Mouse (Mus musculus): Measurements from ENCODE around the gene Kera.

Kera gene

DNA sequence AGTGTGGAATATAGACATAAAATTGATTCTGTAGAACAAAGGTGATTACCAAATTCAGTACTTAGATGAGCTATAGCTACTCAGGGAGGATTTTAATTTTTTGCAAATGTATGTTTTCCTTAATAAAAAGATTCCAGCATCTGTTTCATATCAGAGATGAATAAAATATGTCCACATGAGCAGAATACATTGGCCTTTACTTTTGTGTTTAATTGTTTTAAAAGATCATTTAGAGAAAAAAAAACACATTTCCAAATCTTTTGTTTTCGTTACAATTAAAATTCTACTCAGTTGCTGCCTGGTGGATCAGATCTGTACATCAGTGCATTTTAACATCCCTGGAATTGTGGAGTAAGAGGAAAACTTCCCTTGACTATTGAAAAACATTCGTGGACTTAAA is at the start of gene Kera:
Gene Kera, plus strand, starts transcription at position 301 of the 400 bp plus-strand sequence.
- DNase-seq (ENCODE audit: low spot score): no peak

DNA sequence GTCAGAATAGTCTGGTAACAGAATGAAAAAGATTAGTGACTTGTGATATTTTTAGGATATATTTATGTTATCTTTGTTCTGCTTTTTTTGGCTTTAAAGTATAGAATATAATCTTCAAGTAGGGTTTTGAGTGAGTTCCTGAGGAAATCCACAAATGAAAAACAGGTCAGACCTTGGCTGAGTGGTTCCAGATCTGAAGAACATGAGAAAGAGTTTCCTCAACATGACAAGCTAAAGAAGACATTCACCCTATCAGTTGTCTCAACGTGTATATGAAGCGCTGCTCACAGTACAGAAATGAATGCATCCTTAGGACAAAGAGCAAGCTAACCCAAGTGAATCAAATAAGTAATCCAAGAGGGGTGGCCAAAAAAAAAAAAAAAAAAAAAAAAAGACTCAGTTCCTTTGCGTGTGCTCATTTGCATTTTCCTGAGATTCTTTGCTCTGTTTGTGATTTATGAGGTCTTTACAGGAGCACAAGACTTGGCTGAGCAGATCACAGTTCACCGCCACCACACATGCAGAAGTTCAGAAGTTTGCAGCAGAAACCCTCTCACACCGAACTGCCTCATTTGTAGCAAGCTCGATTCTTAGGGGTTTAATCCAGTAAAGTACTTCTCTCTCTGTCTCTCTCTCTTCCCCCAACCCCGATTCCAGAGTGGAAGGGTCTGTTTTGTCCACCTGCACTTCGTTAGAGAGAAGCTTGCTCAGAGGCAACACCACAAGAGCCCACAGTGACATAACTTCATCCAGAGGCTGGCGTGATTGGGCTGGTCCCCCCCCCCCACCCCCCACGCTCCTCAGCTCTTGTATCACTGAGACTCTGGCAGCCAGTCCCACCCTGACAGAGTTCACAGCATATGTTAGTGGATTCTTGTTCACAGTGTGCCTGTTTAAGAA is 41.5 kb upstream of the Kera start, which contains the start of gene Lum:
Gene Lum, plus strand, starts transcription at position 172 of the 900 bp plus-strand sequence.
- DNase-seq (ENCODE audit: low spot score): no peak

DNA sequence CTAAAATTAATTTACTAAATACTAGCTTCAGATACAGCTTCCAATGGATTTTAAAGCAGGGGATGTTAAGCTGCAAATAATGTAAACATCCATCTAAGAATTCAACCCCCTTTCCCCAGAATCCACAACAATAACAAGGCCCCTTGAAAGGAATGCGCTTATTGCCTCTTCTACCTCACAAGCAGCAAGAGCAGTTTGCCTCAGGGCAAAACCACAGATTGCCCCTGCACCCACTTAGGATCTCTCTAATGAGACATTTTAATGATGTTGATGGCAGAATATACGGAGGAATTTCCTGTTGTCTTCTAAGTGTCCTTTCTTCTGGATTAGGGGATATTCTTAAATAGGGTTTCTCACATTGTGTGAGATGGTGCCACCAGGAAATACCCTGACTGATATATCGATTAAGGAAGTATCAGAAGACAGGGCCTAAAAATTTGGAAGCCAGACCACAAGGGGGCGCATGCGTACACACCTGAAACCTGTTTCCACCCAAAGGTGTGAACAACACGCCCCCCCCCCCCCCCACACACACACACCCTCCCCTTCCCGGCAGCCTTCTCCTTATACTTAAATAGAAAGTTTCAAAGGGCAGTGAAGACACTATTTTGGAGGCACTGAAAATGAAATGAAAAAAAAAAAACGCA is 39.1 kb upstream of the Kera start:
- no peak for DNase-seq (ENCODE audit: low spot score)

DNA sequence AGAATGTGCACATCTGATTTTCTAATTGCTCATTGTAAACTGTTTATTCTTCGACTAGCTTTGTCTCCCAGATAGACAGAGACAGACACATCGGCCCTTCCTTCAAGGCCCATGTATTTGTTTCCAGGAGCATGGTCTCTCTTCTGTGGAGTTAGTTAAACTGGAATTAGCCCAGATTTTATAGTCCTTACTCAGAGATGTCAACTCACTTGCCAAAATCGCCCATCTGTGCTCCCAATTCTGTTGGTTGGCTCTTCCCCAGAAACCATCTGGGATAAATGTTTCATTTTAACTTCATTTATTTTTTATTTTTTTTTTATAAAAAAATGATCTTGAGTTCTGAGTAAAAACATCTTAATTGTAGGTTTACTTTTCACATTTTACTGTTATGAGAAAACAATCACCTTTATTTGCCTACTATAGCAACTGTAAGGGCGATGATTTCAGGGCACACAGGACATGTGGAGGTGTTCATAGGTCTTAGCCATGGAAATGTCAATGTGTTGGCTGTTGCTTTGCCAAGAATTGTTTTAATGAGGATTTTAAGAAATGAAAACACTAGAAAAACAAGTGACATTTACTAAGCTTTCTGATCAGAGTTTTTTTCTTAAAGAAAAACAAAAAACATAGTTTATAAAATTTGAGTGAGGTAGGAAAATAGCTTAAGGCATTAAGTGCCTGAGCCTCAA is 24.0 kb upstream of the Kera start:
- DNase-seq (ENCODE audit: low spot score): no peak

DNA sequence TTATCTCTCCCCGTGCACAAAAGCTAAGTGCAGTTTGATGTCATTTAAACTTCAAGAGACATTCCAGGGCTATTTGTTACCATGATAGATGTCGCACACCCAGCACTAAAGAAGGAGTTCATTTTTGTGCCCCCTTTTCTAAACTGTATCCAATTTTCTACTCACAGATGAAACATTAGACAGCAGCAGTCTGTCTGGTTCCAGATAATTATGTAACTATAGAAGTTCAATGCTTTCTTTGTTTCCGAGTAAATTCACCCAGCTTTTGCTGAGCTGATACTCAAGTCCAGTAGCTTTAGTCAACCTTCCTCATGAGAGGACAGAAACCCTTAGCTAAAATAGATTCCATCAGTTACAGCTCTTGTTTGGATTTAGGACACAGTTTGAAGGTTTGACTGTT is 22.5 kb upstream of the Kera start:
- no peak for DNase-seq (ENCODE audit: low spot score)

DNA sequence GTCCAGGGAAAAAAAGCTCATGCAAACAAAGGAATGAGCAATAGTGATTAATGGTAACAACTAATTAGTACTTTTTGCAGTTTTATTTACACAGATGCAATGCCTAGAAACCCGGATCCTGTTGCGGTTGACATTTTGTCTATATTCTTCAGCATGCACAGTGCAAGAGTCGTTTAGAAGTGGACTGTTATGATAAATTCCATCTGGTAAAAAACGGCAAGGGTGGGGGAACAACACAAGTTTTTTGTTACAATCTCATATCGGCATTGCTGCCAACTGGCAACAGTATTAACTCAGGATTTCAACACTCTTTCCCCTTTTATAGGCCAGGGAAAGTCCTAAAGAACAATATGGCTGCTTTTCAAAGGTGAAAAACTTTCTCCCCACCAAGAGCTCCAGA is 19.5 kb upstream of the Kera start:
- no peak for DNase-seq (ENCODE audit: low spot score)

DNA sequence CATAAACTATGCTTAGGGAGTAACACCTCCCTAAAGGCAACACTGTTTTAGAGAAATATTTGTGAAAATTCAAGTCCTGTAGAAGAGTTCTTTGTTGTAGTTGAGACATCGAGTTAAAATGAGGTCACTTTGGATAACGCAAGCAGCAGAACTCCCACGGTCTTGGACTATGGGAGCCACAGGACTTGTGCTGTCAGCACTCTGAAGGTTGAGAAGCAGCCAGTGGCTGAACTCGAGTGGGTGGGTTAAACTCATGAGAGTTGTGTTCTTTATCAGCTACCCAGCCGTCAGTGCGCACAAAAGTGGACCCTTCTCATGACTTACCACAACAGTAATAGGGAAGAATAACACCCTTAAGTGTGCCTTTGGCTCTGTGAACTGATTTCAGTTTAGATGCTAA is 17.1 kb upstream of the Kera start:
- no peak for DNase-seq (ENCODE audit: low spot score)

DNA sequence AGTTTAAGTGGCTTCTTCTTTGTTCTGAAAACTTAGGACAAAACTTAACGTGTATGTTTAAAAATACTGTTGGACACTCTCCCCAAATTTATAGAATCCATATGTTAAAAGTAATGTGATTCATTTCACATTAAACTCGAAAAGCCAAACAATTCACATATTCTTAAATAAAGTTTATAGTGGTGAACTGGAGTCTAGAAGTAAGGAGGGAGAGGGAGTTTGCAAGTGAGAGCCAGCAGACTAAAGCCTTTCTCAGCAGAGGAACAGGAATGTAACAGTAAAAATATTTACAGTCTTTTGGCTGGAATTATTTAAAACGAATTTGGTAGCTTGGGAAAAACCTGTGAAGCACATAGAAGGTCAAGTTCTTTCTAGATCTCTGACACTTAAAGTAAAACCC is 15.6 kb upstream of the Kera start:
- no peak for DNase-seq (ENCODE audit: low spot score)

DNA sequence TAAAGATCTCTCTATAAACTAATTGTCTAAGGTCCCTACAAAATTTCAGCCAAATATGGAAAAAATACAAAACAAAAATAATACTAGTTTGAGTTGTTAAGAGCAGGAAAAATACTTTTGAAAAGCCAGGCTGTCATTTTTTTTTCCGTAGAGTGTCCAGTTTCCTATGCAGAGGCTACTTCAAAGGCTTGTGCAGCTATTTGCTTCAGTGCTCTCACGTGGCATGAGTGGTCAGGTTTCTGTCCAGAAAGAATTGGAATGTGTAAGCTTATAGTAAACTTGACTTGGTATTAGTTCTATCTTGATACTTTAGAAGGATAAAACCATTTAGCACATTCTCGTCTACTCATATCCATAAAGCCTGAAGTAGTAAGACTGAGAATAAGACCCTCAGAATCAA is 15.0 kb upstream of the Kera start:
- no peak for DNase-seq (ENCODE audit: low spot score)

DNA sequence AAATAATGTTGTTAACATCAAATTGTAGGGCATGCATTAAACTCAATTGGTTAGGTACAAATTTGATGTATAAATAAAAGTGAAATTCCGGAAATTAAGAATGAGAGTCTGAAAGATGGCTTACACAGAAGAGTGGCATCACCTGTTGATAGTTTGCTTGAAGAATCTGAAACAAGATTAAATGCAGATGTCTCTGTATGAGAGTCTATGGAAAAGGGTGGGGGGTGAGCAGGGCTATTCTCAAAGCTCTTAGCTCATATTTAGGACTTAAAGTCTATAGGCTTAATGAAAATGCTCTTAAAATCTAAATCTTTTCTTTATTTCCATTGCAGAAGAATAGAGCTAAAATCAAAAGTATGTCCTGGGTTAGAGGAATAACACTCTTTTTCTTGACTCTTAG is 11.0 kb upstream of the Kera start:
- DNase-seq (ENCODE audit: low spot score): no peak

DNA sequence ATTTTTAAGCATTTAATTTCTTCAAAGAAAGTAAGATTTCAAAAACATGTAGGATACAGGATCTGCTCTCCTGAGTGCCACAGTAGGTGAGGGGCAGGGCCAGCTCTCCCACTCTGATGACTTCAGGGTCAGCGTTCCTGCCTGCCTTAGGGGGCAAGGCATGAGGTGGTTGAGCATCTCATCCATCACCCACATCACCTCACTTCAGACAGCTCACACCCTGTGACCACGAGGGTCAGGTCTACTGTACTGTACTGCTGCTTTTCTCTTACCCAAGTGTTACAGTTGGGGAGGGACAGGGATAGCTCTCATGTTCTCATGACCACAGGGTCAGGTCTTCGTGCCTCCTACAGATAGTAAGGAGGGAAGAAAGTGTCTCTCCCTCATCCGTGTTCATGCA is 4.9 kb upstream of the Kera start:
- no peak for DNase-seq (ENCODE audit: low spot score)

DNA sequence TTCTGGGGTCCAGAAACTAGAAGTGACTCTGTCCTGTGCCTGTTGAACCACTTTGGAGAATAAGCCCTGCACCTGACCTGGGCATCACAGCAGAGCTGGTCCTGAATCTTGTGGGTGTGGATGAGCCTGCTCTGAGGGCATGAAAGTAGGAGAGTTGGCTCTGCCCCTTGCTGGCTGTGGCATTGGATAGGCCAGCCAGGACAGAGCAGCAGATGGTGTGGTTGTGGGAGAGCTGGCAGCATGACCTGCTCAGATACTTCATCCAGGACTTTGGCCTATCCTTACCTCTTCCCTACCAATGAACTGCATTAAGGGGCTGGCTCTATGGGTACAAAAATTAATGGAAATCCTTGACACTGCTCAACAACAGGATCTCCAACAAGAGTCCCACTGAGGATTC is 3.4 kb upstream of the Kera start:
- no peak for DNase-seq (ENCODE audit: low spot score)

DNA sequence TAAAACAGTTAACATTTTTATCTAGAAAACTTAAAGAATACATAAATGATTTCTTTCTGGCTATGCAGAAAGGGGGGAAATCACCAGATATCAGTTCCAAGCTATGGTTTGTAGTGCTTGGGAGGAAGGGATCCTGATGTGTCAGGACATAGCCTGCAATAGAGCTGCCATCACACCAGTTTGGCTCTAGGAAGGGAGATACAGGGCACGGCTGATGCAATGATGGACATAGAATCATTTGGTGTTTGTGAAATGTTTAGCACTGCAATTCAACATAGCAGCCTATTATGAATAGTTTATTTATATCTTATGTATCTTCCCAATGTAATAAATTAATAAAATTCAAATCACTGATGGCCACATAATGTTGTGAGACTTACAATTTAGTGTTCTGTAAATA is 15.6 kb downstream of the Kera start:
- DNase-seq (ENCODE audit: low spot score): no peak

DNA sequence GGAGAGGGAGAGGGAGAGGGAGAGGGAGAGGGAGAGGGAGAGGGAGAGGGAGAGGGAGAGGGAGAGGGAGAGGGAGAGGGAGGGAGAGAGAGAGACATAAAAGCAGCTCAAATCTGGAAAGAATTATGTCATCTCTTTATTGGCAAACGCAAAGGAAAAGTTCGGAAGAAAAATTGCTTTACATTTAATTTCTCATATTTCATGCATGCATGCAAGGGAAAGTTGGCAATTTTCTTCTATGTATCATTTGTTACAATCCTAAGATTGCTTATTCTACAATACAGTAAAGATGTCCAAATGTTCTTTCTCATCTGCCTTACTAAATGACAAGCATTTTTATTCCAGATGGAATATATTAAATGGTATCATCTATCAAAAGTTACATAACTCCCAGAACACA is 17.7 kb downstream of the Kera start:
- no peak for DNase-seq (ENCODE audit: low spot score)

DNA sequence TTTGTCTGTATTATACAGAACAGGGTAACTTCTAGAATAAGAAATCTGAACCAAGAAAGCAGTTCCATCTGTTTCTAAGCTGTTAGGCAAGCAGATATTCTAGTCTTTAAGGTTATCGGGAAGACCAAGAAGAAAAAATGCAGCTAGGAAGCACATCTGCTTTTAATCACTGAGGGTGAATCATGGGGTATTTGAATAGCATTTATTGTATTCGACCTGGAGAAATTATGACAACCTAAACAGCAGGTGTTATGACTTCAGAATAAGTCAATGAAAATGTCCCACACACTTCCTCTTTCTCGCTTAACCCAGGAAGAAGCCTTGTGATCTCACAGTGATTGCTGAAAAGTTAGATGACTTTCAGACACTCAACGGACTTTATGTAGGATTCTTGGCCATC is 18.4 kb downstream of the Kera start:
- DNase-seq (ENCODE audit: low spot score): no peak

DNA sequence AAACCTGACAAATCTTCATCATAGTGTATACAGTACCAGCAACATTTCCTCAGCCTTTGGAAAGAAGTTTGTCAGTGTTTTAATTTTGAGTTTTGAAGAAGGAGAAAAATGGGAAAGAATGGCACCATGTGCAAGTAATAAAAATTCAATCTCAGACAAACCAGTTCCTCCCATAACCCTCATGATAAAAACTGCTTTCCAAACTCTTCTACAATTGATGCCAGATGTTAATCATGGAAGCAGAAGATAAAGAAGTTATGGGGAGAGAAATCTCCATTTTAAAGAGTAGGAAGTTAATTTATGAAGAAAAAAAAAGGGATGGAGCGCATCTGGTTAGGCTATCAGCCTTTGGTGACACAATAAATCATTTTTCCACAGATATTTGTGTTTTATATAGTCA is 19.9 kb downstream of the Kera start:
- no peak for DNase-seq (ENCODE audit: low spot score)

DNA sequence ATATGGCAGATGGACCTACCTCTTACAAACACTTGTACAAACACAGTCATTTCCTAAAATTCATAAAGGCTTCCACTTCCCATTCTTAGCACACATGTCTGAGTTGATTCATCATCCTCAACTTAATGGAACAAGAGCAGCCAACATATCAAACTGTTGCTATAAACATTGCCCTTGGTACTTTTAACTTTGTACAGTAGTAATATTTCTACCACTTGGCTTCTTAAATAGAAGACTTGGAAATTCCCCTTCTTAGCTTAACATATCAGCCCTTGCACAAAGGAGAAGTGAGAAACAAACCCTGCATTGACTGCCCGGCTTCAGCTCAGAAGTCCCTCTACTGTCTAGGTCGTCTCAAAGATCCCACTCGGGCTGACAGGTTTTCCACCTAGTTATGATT is 24.4 kb downstream of the Kera start:
- DNase-seq (ENCODE audit: low spot score): no peak

DNA sequence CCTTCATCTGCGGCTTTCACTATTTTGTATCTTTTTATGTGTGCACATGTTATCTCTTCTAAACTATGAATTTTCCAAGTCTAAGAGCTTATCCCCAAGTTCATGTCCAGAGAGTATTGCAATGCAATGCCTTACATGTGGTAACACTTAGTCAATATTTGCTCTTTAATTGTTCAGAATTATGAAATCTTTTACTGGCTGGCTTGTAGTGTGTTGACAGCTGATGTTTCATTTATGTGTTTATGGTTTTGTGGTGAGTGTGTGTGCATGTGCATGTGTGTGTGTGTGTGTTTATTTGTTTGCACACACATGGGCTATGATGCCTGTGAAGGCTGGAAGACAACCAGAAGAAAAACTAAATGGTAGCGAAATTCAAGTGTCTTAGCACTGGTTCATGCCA is 35.2 kb downstream of the Kera start:
- no peak for DNase-seq (ENCODE audit: low spot score)

DNA sequence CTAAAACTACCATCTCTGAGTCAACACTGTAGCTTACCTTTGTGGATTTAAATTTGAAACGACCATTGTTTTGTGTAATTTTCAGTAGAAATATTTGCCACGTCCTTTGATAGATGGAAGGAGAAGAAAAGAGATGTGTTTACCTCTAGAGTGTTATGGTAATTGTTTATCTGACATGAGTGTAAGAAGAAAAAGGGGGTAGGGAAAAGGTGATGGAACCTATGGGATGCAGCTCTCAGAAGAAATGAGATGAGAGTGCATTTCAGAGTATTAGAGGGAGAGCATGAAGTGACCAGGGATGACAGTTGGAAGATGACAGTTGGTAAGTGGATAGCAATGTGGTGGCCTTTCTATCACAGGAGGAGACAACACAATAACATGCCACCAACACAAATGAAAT is 37.1 kb downstream of the Kera start, which contains the start of gene Epyc:
Gene Epyc, plus strand, starts transcription at position 301 of the 400 bp plus-strand sequence.
- DNase-seq (ENCODE audit: low spot score): no peak

DNA sequence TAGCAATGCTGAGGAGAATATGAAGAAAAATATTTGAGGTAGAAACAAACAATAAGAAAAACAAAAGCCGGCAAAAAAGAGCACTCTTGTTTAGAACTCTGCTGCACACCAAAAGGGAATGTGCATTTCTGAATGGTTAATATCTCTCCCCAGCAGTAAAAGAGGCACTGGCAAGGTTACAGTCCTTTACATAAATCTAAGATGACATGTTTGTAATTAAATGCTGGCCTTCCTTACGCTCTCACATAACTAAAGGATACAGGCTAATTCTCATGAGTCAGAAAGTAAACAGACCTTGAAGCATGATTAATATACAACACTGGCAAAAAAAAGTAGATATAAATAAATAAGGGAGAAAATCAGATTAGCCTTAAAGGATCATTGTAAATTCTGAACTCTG is 43.7 kb downstream of the Kera start:
- no peak for DNase-seq (ENCODE audit: low spot score)

DNA sequence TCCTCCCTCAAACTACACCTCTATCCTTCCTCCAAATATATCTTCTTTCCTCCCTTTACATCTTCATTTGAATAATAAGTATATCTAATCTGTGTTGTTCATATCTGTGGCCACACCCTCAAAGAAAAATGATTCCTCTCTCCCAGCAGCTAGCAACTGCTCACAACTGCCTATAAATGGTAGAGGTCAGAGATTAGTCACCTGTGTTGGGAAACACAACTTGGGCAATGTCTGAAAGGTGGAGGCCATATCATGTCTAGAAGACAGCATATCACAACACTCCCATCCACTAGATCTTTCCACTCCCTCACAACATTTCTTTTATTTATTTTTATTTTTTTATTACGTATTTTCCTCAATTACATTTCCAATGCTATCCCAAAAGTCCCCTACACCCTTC is 52.8 kb downstream of the Kera start:
- DNase-seq (ENCODE audit: low spot score): no peak

Measured in ovary, adult 18-20 months (tissue).